Mouse (Mus musculus) v-Abl transformed pro-B cells (cell line): ENCODE measurements around the gene Itga11.
"Not testable (repeated sequence)": the region's sequence is repeated elsewhere in the genome, so short reads cannot be mapped to it uniquely, and the experiment has no call there.

ENCODE experiments used
- in situ Hi-C, 2 experiments: fragments of 400-800 bp; cut with MboI; formaldehyde crosslinking; loops; one replicate each; pipeline ENCODE4 v1.15.1; 2025; ENCODE audit not compliant: unreplicated experiment in 2 of 2

The Itga11 gene

GRCm38 (mm10) chr9:62750381-62750780, 72.8 kb downstream of the Itga11 start:
- in situ Hi-C loops = loop anchor here in 1 of 2 experiments (25.0 kb wide), 2 partner anchors 463 to 1112 kb away; partner anchors contain the start of gene Spesp1

DNA sequence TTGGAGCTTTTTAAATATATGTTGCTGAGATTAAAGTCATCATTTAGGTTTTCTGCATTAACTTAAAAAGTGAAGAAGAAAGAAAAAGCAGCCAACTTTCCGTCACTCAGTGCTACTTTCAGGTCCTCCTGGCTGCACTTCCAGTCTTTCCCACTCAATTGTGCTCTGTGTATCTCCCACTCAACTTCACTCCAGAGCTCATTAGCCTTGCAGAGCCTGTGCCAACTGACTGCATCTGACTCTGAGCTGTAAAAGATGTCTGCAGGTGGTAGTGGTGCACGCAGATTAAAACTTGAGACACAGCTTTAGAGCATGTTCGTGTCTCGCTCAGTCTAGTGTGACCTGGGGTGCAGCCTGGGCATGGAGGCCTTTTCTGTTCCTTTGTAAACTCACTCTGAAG, 80.7 kb downstream of the Itga11 start:
- in situ Hi-C loops = loop anchor here in 1 of 2 experiments (25.0 kb wide), 2 partner anchors 471 to 1104 kb away; partner anchors contain the start of gene Spesp1

GRCm38 (mm10) chr9:62759601-62760000, 82.0 kb downstream of the Itga11 start:
- in situ Hi-C loops = loop anchor here in 1 of 2 experiments (25.0 kb wide), 2 partner anchors 472 to 1103 kb away; partner anchors contain the start of gene Spesp1

DNA sequence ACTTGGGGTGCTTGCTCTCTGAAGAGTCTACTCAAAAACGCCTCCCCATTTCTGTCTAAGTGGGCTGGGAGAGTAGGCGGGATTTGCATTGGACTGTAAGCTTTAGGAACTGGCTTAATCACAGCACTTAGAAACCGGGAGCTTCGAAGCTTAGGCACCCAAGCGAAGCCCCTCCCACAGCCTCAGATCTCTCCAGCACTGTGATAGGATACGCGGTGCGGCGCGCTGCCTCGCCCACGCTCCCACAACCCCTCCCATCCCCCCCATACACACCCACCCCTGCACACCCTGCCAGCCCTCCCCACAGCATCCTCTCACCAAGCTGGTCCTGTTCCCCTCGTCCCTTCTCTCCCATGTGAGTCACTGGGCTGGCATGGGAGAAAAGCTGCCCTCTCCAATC, 85.9 kb downstream of the Itga11 start:
- in situ Hi-C loops = loop anchor here in 1 of 2 experiments (25.0 kb wide), 2 partner anchors 476 to 1099 kb away; partner anchors contain the start of gene Spesp1

- in situ Hi-C loops = loop anchor here in 1 of 2 experiments (25.0 kb wide), 2 partner anchors 478 to 1097 kb away; partner anchors contain the start of gene Spesp1
Measured at GRCm38 (mm10) chr9:62765346-62765745, 87.7 kb downstream of the Itga11 start.

DNA sequence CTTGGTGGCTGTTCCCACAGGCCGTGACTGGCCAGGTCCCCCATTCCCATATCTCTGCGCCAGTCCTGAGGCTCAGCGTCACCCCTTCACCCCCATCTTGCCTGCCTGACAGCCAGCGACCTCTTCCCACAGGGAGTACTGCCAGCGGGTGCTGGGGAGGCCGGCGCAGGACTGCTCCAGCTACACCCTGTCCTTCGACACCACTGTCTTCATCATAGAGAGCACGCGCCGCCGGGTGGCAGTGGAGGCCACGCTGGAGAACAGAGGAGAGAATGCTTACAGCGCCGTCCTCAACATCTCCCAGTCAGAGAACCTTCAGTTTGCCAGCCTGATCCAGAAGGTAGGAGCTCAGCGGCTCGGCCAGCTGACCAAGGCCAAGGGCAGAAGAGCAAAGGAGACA, 89.8 kb downstream of the Itga11 start:
- in situ Hi-C loops = loop anchor here in 1 of 2 experiments (25.0 kb wide), 2 partner anchors 480 to 1095 kb away; partner anchors contain the start of gene Spesp1

DNA sequence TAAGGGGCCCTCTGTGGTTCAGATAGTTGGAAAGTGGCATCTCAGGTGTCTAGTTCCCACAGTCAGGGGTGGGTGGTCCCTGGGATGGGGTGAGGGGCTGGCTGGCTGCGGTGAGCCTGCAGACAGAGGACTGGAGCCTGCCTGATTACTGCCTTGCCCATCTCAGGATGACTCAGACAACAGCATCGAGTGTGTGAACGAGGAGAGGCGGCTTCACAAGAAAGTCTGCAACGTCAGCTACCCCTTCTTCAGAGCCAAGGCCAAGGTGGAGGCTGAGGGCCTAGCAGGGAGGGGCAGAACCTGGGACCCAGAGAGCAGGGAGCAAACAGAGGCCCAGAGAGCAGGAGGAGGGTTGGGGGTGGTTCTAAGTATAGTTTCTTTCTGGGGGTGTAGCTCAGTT, 90.7 kb downstream of the Itga11 start:
- in situ Hi-C loops = loop anchor here in 1 of 2 experiments (25.0 kb wide), 2 partner anchors 481 to 1094 kb away; partner anchors contain the start of gene Spesp1

GRCm38 (mm10) chr9:62772746-62773145, 95.1 kb downstream of the Itga11 start:
- in situ Hi-C loops = loop anchor here (10.0 to 25.0 kb wide), 3 partner anchors 478 to 1090 kb away; partner anchors contain the start of gene Spesp1 (in 1 of the 2)

- in situ Hi-C loops = loop anchor here in 1 of 2 experiments (10.0 kb wide), 1 partner anchor 481 kb away; no protein-coding TSS in a partner anchor
Measured at GRCm38 (mm10) chr9:62775464-62775863, 97.8 kb downstream of the Itga11 start.

DNA sequence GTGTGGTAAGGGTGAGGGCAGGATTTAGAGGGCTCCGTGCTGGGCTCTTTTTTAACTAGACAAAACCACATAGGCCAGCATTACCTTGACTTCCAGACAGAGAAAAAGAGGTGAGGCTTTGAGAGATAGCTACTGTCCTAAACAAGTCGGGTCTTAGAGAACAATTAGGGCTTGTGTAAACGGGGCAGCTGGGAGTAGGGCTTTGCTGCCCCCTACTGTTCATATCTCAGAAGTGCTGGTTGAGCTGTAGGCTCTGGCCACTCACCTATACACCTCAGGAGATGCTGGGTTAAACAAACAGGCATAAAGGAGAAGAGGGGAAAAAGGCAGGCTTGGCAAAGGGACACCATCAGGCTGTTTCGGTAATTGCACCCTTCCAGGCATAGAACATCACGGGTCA, 99.8 kb downstream of the Itga11 start:
- in situ Hi-C loops = loop anchor here in 1 of 2 experiments (10.0 kb wide), 1 partner anchor 483 kb away; no protein-coding TSS in a partner anchor

GRCm38 (mm10) chr9:62778721-62779120, 101.1 kb downstream of the Itga11 start:
- in situ Hi-C loops = loop anchor here in 1 of 2 experiments (10.0 kb wide), 1 partner anchor 484 kb away; no protein-coding TSS in a partner anchor

DNA sequence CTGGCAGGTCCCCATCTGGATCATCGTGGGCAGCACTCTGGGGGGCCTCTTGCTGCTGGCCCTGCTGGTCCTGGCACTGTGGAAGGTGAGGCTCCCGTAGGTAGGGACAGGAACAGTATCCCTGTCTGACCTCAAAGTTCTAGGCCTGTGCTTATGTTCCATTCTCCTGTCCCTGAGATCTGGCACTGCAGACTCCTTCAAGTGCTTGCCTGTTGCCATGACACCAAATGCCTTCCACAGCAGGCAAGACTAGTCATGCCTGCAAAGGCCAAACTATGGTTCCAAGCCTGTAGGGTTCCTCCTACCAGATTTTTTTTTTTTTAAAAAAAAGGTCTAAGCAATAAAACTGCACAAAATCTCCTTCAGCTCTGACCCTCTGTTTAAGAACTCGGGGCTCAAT, 104.3 kb downstream of the Itga11 start:
- in situ Hi-C loops = no loop called here

GRCm38 (mm10) chr9:62782976-62783781, 105.6 kb downstream of the Itga11 start:
- in situ Hi-C loops = no loop called here

DNA sequence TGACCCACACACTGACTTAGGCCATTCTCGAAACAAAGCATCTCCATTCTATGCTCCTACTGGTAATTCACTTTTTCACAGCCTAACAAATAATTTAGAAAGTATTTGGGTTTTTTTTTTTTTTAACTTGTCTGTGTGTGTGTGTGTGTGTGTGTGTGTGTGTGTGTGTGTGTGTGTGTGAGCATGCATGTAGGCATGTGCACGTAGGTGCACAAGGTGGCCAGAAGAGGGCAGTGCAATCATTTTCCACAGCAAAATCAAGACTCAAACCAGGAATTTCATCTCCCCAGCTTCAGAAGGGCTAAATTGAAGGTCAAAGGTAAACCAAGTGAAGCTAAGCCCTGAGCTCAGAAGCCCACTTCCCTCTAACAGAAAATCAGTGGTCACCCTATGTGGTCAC, 106.6 kb downstream of the Itga11 start:
- in situ Hi-C loops = no loop called here

GRCm38 (mm10) chr9:62786721-62787120, 109.1 kb downstream of the Itga11 start:
- in situ Hi-C loops = no loop called here

DNA sequence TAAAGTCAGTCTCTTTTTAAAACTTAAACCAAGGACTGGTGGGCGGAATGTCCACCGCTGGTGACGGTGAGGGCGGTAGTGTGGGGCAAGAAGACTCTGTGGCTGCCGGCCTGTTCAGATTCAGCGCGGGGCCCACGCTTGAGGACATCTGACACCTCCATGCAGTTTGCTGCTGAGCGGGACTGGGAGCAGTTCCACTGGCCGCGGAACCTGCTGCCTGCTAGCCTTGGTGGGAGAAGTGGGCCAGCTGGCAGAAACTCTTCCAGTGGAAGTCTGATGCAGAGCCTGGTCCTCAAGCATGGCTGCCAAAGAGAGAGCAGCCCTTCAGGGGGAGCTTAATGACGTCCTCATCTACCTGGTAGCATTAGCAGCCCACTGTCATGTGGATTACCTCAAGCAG, 112.2 kb downstream of the Itga11 start:
- in situ Hi-C loops = no loop called here

- in situ Hi-C loops = not testable (repeated sequence)
Measured at GRCm38 (mm10) chr9:62799218-62799617, 121.6 kb downstream of the Itga11 start.

DNA sequence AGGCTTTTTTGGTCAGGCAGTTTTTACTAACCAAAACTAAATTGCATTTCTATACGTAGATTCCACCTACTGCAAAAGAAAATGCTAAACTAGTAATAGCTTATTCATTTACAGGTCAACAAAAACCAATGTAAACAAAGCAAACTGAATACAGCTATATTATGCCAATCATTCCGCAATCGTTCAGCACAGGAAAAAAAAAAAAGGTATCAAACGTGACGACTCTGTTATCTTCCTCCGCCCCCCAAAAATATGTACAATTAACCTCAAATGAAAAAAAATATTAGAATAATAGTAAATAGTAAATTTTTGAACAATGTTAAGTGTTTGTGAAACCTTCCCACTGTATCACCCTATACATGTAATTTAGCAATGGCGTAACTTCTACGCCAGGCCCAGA, 132.5 kb downstream of the Itga11 start:
- in situ Hi-C loops = loop anchor here (10.0 to 25.0 kb wide), 2 partner anchors 565 to 577 kb away; partner anchors contain the start of genes Map2k5 (in 2 of the 2) and 2300009A05Rik (in 1 of the 2)

GRCm38 (mm10) chr9:62810543-62811515, 133.2 kb downstream of the Itga11 start:
- in situ Hi-C loops = loop anchor here (10.0 to 25.0 kb wide), 2 partner anchors 564 to 576 kb away; partner anchors contain the start of genes Map2k5 (in 2 of the 2) and 2300009A05Rik (in 1 of the 2)
